Mouse (Mus musculus) heart, embryonic 16.5 days (tissue): ENCODE measurements at regions not wholly inside any gene's neighbourhood (a gene's known extent, or its start where the extent isn't known, plus 50 kb on each side); places are given as distances from the start of the nearest gene placed in this dataset.

Experiments
- ATAC-seq: fragments of 200-750 bp; cut with Nextera tagmentation; replicated peaks from 2 replicates; pipeline ENCODE4 v1.8.0; 2017; ENCODE audit warnings: moderate number of reproducible peaks; ENCODE audit not compliant: insufficient read depth, low FRiP score; ENCODE audit errors: extremely low read depth
- H3K27ac ChIP-seq: fragments of 300-500 bp; sonication (generic); 2 replicates; pipeline ENCODE4 v1.5.1; 2014; ENCODE audit warnings: mild to moderate bottlenecking, low read length, control low read depth, moderate library complexity
- H3K27me3 ChIP-seq: fragments of 300-500 bp; sonication (generic); 2 replicates; pipeline ENCODE4 v1.6.1; 2014; ENCODE audit warnings: low read length, mixed read lengths; ENCODE audit not compliant: control insufficient read depth, insufficient read depth
- H3K36me3 ChIP-seq: fragments of 300-500 bp; sonication (generic); 2 replicates; pipeline ENCODE4 v1.6.1; 2014; ENCODE audit not compliant: control insufficient read depth, insufficient read depth
- H3K4me1 ChIP-seq: fragments of 300-500 bp; sonication (generic); 2 replicates; pipeline ENCODE4 v1.6.1; 2014; ENCODE audit warnings: low read length, mixed read lengths; ENCODE audit not compliant: control insufficient read depth, insufficient read depth
- H3K4me2 ChIP-seq: fragments of 300-500 bp; sonication (generic); 2 replicates; pipeline ENCODE4 v1.6.1; 2014; ENCODE audit warnings: low read depth, mild to moderate bottlenecking, control low read depth, low read length
- H3K4me3 ChIP-seq: fragments of 300-500 bp; sonication (generic); 2 replicates; pipeline ENCODE4 v1.5.1; 2014; ENCODE audit warnings: mild to moderate bottlenecking, control low read depth, low read length
- H3K9ac ChIP-seq: fragments of 300-500 bp; sonication (generic); 2 replicates; pipeline ENCODE4 v1.6.1; 2014; ENCODE audit warnings: low read length, control low read depth
- H3K9me3 ChIP-seq: fragments of 300-500 bp; sonication (generic); replicated peaks from 2 replicates; pipeline ENCODE4 v1.6.1; 2016; ENCODE audit warnings: low read length; ENCODE audit not compliant: control insufficient read depth
- WGBS: fragments of 180-500 bp; shearing (Covaris S2); extraction: QIAGEN DNeasy Blood & Tissue Kit; methylation state at CpG from one replicate; pipeline ENCODE4 v1.1.7; 2014; 5-methylcytosine and 5-hydroxymethylcytosine counted together

DNA sequence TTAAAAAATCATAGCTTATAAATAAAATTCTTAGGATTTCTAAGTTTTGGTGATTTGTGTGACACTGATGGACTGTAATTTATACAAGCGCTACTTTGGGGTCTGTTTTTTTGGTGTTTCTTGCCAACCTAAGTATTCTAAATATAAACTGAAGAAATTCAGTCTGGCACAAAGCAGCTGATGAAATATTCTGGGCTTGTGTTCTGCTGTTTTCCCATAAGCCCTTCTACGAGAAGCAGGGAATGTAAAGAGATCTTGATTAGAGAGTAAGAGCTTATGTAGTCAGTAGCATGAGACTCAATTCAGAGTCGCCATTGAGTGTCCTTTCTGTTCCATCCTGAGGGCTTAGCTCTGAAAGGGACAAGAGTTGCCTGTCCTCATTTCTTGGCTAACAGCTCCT lies 1046.9 kb downstream of the Car8 start:
- Histone ChIP-seq H3K27ac (no peak overlapping the region), H3K4me3 (no peak overlapping the region), H3K27me3 (no peaks in the 10 kb centered on the region), H3K36me3 (no peaks in the 10 kb centered on the region), H3K9me3 (no peaks in the 10 kb centered on the region), H3K9ac (no peak overlapping the region), H3K4me1 (no peaks in the 10 kb centered on the region), H3K4me2 (no peak overlapping the region)
- WGBS: 37% methylated on average over 3 of the region's 3 CpGs
- no peak for ATAC-seq

DNA sequence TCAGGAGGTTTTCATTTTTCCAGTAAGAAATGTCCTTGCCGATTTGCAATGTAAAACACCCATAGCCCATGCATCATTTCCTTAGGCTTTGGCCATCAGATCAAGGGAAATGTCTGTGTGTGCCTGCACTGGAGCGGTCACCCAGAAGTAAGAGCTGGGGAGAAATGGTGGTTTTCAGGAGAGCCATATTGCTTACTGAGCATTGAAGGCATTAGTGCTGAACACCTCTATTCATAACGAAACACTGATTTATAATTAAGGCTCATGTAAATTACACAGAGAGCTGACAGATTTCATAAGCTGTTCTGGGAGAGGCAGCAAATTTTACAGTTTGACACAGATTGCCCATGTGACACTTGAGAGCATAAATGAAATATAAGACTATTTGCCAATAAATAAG lies 1047.6 kb downstream of the Car8 start:
- Histone ChIP-seq H3K4me2 (no peak overlapping the region), H3K27me3 (no peaks in the 10 kb centered on the region), H3K4me1 (no peaks in the 10 kb centered on the region), H3K4me3 (no peak overlapping the region), H3K9me3 (no peaks in the 10 kb centered on the region), H3K9ac (no peak overlapping the region), H3K36me3 (no peaks in the 10 kb centered on the region), H3K27ac (no peak overlapping the region)
- WGBS: 79% methylated on average over 3 of the region's 3 CpGs
- ATAC-seq: no peak

DNA sequence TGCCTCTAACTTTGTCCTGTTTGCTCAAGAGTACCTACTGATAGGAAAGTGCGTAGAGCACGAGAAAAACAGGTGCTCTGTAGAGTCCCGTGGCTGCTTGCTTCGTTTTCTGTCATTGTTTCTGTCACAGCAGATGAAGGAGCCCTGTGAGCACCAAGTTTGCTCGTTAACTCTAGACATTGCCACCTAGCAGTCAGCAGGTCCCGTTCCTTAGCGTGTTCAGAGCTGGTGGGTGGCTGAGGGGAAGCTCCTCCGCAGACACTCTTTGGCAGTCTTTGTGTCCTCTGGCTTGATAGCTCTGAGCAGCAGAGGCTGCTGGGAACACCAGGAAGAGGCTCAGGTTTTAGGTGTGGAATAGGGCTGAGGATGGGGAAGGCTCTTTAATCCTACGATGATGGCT lies 1063.8 kb downstream of the Car8 start:
- H3K4me3 ChIP-seq: no peak overlapping the region
- H3K36me3 ChIP-seq: no peaks in the 10 kb centered on the region
- H3K9me3 ChIP-seq: no peaks in the 10 kb centered on the region
- no peak overlapping the region for H3K9ac ChIP-seq
- no peak for ATAC-seq
- 79% methylated on average over 9 of the region's 9 CpGs for WGBS
- H3K27ac ChIP-seq: no peak overlapping the region
- no peaks in the 10 kb centered on the region for H3K4me1 ChIP-seq
- H3K4me2 ChIP-seq: no peak overlapping the region
- H3K27me3 ChIP-seq: no peaks in the 10 kb centered on the region

DNA sequence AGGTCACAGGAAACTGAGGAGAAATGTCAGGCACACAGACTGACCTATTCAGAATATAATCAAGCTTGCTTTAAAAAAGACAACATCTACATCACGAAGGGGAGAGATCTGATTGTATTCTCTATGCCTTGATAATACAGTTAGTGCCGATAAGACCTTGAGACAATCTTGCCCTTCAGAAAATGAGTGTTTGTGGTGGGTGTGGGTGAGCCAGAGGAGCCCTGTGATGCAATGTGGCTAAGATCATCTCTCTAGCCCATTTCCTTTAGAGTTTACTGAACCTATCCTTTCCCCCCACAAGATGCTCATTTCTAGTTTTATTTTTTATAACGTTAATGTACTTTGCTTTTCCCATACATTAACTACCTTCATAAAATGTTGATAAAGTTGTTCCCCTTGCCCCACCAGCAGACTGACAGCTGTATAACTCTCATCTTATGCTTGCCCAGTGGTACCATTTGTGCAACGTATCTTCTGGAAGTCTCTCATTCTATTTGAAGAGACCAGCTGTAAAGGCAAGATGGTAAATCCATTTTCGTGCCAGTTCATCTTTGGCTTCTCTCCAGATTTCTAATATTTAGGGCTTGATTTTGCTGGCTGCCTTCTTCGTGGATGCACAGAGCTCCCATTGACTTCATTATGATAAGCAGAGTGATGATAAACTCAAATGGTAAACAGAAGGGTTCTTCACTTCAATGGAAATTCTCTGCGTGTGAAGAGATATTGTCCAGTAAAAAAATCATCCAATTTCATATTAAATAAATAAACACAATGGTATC lies 1066.1 kb downstream of the Car8 start:
- no peak overlapping the region for H3K9ac ChIP-seq
- H3K4me3 ChIP-seq: no peak overlapping the region
- no peaks in the 10 kb centered on the region for H3K9me3 ChIP-seq
- no peak overlapping the region for H3K27ac ChIP-seq
- H3K4me1 ChIP-seq: no peaks in the 10 kb centered on the region
- no peak overlapping the region for H3K4me2 ChIP-seq
- ATAC-seq: no peak
- H3K27me3 ChIP-seq: no peaks in the 10 kb centered on the region
- 67% methylated on average over 7 of the region's 7 CpGs for WGBS
- H3K36me3 ChIP-seq: no peaks in the 10 kb centered on the region

DNA sequence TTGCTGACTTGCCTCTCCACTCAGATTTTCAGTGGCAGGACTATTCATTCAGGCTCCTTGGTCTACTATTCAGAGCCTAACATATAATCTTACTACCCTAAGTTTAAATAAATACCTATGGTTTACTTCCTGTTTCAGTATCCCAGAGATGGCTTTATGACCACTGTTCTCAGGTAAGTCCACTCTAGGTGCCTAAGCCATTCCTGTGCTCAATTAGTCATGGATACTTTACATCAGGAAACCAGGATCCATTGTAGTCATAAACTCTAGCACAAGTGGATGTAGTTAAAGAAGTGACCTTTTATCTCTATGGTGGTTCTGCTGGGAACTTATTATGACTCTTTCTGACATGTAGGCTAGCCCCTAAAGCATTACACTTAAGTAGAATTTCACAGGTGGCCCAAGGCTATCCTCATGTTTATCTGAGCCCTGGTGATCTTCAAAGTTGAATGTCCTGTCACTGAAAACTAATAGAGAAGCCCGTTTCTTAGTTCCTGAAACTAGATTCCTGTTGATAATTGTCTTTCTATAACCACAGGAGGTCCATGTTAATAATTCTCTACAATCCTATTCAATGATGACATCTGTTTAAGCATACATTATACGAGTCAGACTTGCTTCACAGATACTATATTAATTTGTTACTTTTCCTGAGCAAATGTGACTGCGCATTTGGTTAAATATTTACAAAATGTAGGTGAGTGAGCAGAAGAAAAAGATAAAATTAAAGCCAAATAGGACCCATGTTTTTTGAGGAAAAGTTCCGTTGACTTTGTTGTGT lies 1067.0 kb downstream of the Car8 start:
- no peak for ATAC-seq
- no peaks in the 10 kb centered on the region for H3K4me1 ChIP-seq
- H3K4me3 ChIP-seq: no peak overlapping the region
- no peaks in the 10 kb centered on the region for H3K27me3 ChIP-seq
- WGBS: 75% methylated on average over 4 of the region's 4 CpGs
- no peaks in the 10 kb centered on the region for H3K9me3 ChIP-seq
- no peak overlapping the region for H3K9ac ChIP-seq
- no peak overlapping the region for H3K4me2 ChIP-seq
- no peak overlapping the region for H3K27ac ChIP-seq
- no peaks in the 10 kb centered on the region for H3K36me3 ChIP-seq

DNA sequence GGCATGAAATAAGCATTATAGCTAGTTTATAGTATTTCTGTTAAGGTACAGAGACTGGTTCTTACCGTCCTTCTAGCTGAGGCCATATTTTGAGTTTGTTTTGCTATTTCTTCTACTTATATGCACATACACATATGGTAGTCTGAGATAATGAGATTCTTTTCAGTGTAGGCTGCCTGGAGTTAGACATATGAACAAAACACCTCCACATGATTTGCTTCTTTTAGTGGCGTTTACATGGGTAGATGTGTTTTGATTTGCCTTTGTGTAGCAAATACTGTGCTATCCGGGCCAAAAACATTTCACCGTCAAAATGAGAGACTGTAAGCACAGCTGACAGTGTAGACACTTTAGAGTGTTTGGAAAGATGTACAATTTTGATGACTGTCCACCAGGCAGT lies 1077.4 kb downstream of the Car8 start:
- 85% methylated on average over 4 of the region's 4 CpGs for WGBS
- ATAC-seq: no peak

DNA sequence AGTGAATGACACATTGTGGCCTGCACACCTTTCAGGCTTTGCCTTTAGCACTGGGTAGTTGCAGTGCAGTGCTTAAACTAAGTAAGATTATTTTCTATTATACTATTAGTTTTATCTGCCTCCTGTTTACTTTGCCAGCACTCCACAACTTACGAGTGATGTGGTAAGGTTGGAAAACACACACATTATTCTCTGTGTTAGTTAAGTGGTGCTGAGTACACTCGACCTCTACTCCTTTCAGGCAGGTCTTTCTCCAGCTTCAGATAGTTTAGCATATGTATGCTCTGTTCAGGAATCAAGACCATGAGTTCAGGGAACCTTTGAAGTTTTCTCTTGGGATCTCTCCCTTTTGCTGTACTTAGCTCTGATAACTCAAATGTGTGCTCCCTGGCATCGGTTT lies 1081.0 kb downstream of the Car8 start:
- Histone ChIP-seq H3K4me2 (no peak overlapping the region), H3K27me3 (no peaks in the 10 kb centered on the region), H3K4me3 (no peak overlapping the region), H3K4me1 (no peaks in the 10 kb centered on the region), H3K9me3 (no peaks in the 10 kb centered on the region), H3K27ac (no peak overlapping the region), H3K9ac (no peak overlapping the region), H3K36me3 (no peaks in the 10 kb centered on the region)
- ATAC-seq: no peak
- 68% methylated on average over 3 of the region's 3 CpGs for WGBS

More for the DNA sequence above, 1077.4 kb downstream of the Car8 start:
- Histone ChIP-seq H3K27ac (no peak overlapping the region), H3K4me2 (no peak overlapping the region), H3K36me3 (no peaks in the 10 kb centered on the region), H3K9me3 (no peaks in the 10 kb centered on the region), H3K9ac (no peak overlapping the region), H3K4me3 (no peak overlapping the region), H3K27me3 (no peaks in the 10 kb centered on the region), H3K4me1 (no peaks in the 10 kb centered on the region)

DNA sequence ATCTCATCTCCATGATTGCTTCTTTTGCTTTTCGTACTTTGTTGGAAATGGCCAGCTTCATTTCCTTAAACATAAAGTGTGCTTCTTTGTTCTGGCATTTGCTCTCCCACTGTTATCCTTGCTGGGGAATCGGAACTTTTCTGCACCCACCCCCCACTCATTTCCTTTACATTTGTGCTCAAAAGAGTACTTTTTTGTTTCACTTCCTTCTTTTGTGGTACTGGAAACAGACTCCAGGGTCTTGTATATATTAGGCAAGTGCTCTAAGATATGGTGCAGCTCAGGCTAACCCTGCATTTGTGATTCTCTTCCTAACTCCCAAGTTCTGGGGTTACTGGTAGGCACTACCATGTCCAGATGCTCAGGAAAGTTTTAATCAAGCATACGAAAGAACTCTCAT lies 1084.6 kb downstream of the Car8 start:
- H3K27me3 ChIP-seq: no peaks in the 10 kb centered on the region
- no peak overlapping the region for H3K27ac ChIP-seq
- H3K4me2 ChIP-seq: no peak overlapping the region
- WGBS: 68% methylated on average over 3 of the region's 3 CpGs
- ATAC-seq: no peak
- H3K9me3 ChIP-seq: no peaks in the 10 kb centered on the region
- no peak overlapping the region for H3K4me3 ChIP-seq
- H3K36me3 ChIP-seq: no peaks in the 10 kb centered on the region
- H3K4me1 ChIP-seq: no peaks in the 10 kb centered on the region
- no peak overlapping the region for H3K9ac ChIP-seq

DNA sequence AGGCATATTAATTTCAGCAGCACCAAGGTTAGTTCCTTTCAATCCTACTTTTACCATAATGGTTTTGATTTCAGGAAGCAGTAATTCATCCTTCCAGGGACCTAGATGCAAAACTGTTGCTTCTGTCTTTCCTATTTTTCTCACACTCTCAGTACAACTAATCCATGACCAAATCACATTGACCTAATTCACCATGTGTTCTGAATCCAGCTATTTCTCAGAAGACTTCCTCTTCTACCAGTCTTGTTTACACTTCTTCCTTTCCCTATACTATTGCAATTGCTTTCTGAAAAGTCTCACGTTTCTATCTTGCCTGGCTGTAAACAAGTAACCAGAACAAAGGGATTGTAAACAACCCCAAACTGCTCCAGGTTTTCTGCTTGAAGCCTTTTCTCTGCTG lies 1085.0 kb downstream of the Car8 start:
- Histone ChIP-seq H3K9me3 (no peaks in the 10 kb centered on the region), H3K4me2 (no peak overlapping the region), H3K27me3 (no peaks in the 10 kb centered on the region), H3K9ac (no peak overlapping the region), H3K27ac (no peak overlapping the region), H3K4me3 (no peak overlapping the region), H3K4me1 (no peaks in the 10 kb centered on the region), H3K36me3 (no peaks in the 10 kb centered on the region)
- no peak for ATAC-seq
- WGBS: 20% methylated on average over 1 of the region's 1 CpGs
